Mouse (Mus musculus): ENCODE data around the gene Qsox1. TPM values are rescaled to one million over a fixed set of nuclear protein-coding genes. Genes with fewer than 3 reads are reported as not detected.

The Qsox1 gene
- polyA plus RNA-seq, 1 experiment, result 35.0 TPM

GRCm38 (mm10) chr1:155797425-155797824 is 15.3 kb downstream of the Qsox1 start:
- TF ChIP-seq POLR2A (IDR thresholded peaks at IDR 0.05; ENCODE audit: borderline replicate concordance, extremely low read depth, insufficient read depth, insufficient read length, poor library complexity, severe bottlenecking), result no peak
- TF ChIP-seq CTCF (IDR thresholded peaks at IDR 0.05; ENCODE audit: borderline replicate concordance, extremely low read depth, insufficient read depth, insufficient read length), result no peak
- no peak for DNase-seq (ENCODE audit: low read depth)

GRCm38 (mm10) chr1:155796757-155797405 is 15.8 kb downstream of the Qsox1 start:
- TF ChIP-seq POLR2A (IDR thresholded peaks at IDR 0.05; ENCODE audit: borderline replicate concordance, extremely low read depth, insufficient read depth, insufficient read length, poor library complexity, severe bottlenecking), result no peak
- no peak for TF ChIP-seq CTCF (IDR thresholded peaks at IDR 0.05; ENCODE audit: borderline replicate concordance, extremely low read depth, insufficient read depth, insufficient read length)
- no peak for DNase-seq (ENCODE audit: low read depth)

GRCm38 (mm10) chr1:155795791-155796233 is 16.9 kb downstream of the Qsox1 start:
- DNase-seq (ENCODE audit: low read depth), result no peak
- no peak for TF ChIP-seq POLR2A (IDR thresholded peaks at IDR 0.05; ENCODE audit: borderline replicate concordance, extremely low read depth, insufficient read depth, insufficient read length, poor library complexity, severe bottlenecking)
- no peak for TF ChIP-seq CTCF (IDR thresholded peaks at IDR 0.05; ENCODE audit: borderline replicate concordance, extremely low read depth, insufficient read depth, insufficient read length)

GRCm38 (mm10) chr1:155794855-155795254 is 17.8 kb downstream of the Qsox1 start:
- TF ChIP-seq POLR2A (IDR thresholded peaks at IDR 0.05; ENCODE audit: borderline replicate concordance, extremely low read depth, insufficient read depth, insufficient read length, poor library complexity, severe bottlenecking) (no peak), CTCF (IDR thresholded peaks at IDR 0.05; ENCODE audit: borderline replicate concordance, extremely low read depth, insufficient read depth, insufficient read length) (no peak)
- no peak for DNase-seq (ENCODE audit: low read depth)

- TF ChIP-seq POLR2A (IDR thresholded peaks at IDR 0.05; ENCODE audit: borderline replicate concordance, extremely low read depth, insufficient read depth, insufficient read length, poor library complexity, severe bottlenecking) (no peak), CTCF (IDR thresholded peaks at IDR 0.05; ENCODE audit: borderline replicate concordance, extremely low read depth, insufficient read depth, insufficient read length) (peak; percentile 55; the same call in 1 of the 2 replicates)
- no peak for DNase-seq (ENCODE audit: low read depth)
Measured at GRCm38 (mm10) chr1:155791919-155792318, 20.8 kb downstream of the Qsox1 start.

GRCm38 (mm10) chr1:155790111-155790974 is 22.3 kb downstream of the Qsox1 start:
- TF ChIP-seq POLR2A (IDR thresholded peaks at IDR 0.05; ENCODE audit: borderline replicate concordance, extremely low read depth, insufficient read depth, insufficient read length, poor library complexity, severe bottlenecking), result no peak
- no peak for TF ChIP-seq CTCF (IDR thresholded peaks at IDR 0.05; ENCODE audit: borderline replicate concordance, extremely low read depth, insufficient read depth, insufficient read length)
- DNase-seq (ENCODE audit: low read depth), result peak; percentile 90

- no peak for DNase-seq (ENCODE audit: low read depth)
- TF ChIP-seq CTCF (IDR thresholded peaks at IDR 0.05; ENCODE audit: borderline replicate concordance, extremely low read depth, insufficient read depth, insufficient read length) (no peak), POLR2A (IDR thresholded peaks at IDR 0.05; ENCODE audit: borderline replicate concordance, extremely low read depth, insufficient read depth, insufficient read length, poor library complexity, severe bottlenecking) (no peak)
Measured at GRCm38 (mm10) chr1:155785886-155786285, 26.8 kb downstream of the Qsox1 start.

- TF ChIP-seq POLR2A (IDR thresholded peaks at IDR 0.05; ENCODE audit: borderline replicate concordance, extremely low read depth, insufficient read depth, insufficient read length, poor library complexity, severe bottlenecking), result no peak
- peak; percentile 83 for TF ChIP-seq CTCF (IDR thresholded peaks at IDR 0.05; ENCODE audit: borderline replicate concordance, extremely low read depth, insufficient read depth, insufficient read length)
- DNase-seq (ENCODE audit: low read depth), result peak; percentile 62
Measured at GRCm38 (mm10) chr1:155784343-155785205, 28.1 kb downstream of the Qsox1 start.

GRCm38 (mm10) chr1:155782382-155782781 is 30.3 kb downstream of the Qsox1 start:
- TF ChIP-seq CTCF (IDR thresholded peaks at IDR 0.05; ENCODE audit: borderline replicate concordance, extremely low read depth, insufficient read depth, insufficient read length) (no peak), POLR2A (IDR thresholded peaks at IDR 0.05; ENCODE audit: borderline replicate concordance, extremely low read depth, insufficient read depth, insufficient read length, poor library complexity, severe bottlenecking) (no peak)
- DNase-seq (ENCODE audit: low read depth), result no peak

GRCm38 (mm10) chr1:155777641-155778625 is 34.8 kb downstream of the Qsox1 start:
- no peak for TF ChIP-seq POLR2A (IDR thresholded peaks at IDR 0.05; ENCODE audit: borderline replicate concordance, extremely low read depth, insufficient read depth, insufficient read length, poor library complexity, severe bottlenecking)
- TF ChIP-seq CTCF (IDR thresholded peaks at IDR 0.05; ENCODE audit: borderline replicate concordance, extremely low read depth, insufficient read depth, insufficient read length), result no peak
- DNase-seq (ENCODE audit: low read depth), result no peak

All from brain, embryonic 14.5 days (tissue).